Mouse (Mus musculus) right cerebral cortex, adult 18-20 months (tissue): ENCODE measurements around the gene Hoxb3.
A peak's percentile ranks its signal among the peaks of the same experiment; 100 is the strongest.

Experiments used
- DNase-seq: peaks from one replicate; pipeline ENCODE4 v3.0.0; 2022; ENCODE audit warnings: mixed read lengths

Hoxb3 gene

DNA sequence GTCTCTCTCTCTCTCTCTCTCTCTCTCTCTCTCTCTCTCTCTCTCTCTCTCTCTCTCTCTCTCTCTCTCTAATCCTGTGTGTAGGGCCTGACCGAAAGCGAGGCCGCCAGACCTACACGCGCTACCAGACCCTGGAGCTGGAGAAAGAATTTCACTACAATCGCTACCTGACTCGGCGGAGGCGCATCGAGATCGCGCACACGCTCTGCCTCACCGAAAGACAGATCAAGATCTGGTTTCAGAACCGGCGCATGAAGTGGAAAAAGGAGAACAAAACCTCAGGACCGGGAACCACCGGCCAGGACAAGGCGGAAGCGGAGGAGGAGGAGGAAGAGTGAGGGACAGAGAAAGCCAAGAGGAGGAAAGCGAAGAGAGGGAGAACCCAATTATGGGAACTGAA lies 33.8 kb upstream of the Hoxb3 start:
- DNase-seq: no peak

DNA sequence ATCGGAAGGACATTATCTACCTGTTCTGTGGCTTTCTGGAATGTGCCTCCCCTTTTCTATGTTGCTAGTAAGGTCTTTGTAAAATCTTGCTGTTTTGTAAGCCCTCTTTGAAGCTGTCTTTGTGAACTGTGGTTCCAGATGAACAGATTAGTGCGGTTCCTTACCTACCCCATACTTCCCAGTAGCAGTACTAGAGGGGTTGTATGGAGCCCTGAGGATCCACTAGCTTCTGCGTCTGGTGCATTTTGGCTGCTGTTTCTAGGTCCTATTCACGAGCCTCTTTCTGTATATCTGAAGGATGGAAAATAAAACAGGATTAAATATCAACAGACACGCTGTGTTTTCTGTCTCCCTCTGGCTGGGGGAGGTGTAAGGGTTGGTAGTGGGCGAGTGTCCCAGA lies 33.3 kb upstream of the Hoxb3 start:
- no peak for DNase-seq

GRCm38 (mm10) chr11:96290705-96291355 lies 32.3 kb upstream of the Hoxb3 start:
- no peak for DNase-seq

DNA sequence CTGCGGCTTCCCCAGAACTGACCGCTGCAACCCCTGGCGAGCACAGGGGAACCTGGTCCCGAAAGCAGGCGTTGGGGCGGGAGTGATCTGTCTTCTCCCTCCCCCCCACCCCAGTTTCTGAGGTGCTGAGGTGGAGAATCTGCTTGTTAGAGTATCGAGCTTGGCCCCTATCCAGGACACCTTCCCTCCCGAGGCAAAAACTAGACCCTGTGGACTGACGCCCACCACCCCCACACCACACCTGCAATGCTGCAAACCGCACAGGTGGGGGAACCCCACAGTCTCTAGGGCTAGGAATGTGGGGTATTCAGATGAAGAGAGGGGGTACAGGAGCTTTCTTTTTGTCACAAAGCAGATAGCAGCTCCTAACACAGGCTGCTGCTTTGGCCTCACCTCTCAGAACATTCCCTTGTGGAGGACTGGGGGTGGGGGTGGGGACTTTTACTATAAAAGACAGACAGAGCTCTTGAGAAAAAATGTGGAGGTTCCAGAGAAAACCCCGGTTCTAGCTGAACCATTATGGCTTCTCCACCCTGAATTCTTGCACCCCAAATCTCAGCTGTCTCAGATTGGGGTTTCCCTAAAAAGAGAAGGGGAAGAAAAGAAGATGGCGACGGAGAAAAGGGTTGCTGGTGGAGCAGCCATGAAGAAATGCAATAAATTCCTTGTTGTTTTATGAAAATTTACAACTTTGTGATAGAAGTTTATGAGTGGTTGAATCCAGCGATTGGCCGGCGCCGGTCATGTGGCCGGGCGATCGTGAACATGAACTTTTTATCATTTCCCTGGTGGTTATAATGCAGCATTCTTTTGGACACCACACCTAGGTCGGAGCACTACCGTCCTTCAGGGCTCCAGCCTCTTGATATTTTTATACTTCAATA lies 31.2 kb upstream of the Hoxb3 start, which contains the start of gene Hoxb6:
Gene Hoxb6, plus strand, starts transcription at position 796 of the 884 bp plus-strand sequence.
- DNase-seq: no peak

GRCm38 (mm10) chr11:96292565-96293301 lies 30.4 kb upstream of the Hoxb3 start:
- no peak for DNase-seq

DNA sequence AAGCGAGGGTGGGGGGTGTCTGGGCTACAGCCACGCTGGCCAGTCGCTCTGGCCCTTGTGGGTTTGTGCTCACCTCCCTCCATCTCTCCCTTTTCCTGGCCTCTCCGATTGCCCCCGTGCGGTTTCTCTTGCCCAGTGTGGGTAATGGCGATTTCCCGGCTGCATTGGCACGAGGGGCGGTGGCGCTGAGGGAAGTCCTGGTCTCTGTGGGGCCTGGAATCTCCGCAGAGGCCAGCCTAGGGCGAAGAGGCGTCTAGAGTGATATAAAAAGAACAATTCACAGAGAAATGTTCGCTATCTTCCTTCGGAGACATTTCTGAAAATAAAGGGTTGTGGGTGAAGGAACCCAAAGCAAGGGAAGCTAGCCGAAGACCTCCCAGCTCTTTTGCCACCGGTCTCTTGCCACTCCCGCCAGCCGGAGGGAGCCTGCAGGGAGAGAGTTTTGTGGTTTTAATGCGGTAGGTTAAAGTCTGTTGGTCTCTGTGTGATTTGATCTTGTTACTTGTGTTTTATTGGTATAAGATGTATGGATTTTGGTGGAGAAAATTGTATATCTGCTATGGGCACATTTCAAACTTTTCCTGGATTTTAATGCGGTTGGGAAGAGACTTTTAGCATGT lies 29.7 kb upstream of the Hoxb3 start:
- DNase-seq: no peak

- DNase-seq: peak; percentile 14
Observed at GRCm38 (mm10) chr11:96294245-96295091, 28.7 kb upstream of the Hoxb3 start.

GRCm38 (mm10) chr11:96295092-96295835 lies 27.9 kb upstream of the Hoxb3 start:
- no peak for DNase-seq

GRCm38 (mm10) chr11:96296997-96297396 lies 26.1 kb upstream of the Hoxb3 start:
- no peak for DNase-seq

DNA sequence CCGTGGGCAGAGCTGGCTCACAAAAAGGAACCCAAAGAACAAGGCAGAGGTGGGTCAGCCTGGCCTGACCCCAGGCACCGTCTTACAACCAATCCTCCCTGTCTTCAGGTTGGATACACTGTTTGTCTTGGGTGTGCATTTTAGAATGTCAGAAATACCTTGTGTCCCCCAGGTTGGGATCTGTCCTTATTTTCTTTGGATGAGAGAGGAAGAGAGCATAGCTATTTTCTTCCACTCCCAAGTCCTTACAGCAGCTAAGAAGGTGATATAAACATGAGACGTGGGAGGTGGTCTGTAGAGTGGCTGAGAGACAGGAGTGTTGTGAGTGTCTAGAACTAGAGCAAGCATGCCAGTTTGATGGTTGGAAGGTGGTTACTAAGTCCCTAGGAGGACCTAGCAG lies 25.7 kb upstream of the Hoxb3 start:
- DNase-seq: no peak

- no peak for DNase-seq
Observed at GRCm38 (mm10) chr11:96297968-96298635, 25.0 kb upstream of the Hoxb3 start.

DNA sequence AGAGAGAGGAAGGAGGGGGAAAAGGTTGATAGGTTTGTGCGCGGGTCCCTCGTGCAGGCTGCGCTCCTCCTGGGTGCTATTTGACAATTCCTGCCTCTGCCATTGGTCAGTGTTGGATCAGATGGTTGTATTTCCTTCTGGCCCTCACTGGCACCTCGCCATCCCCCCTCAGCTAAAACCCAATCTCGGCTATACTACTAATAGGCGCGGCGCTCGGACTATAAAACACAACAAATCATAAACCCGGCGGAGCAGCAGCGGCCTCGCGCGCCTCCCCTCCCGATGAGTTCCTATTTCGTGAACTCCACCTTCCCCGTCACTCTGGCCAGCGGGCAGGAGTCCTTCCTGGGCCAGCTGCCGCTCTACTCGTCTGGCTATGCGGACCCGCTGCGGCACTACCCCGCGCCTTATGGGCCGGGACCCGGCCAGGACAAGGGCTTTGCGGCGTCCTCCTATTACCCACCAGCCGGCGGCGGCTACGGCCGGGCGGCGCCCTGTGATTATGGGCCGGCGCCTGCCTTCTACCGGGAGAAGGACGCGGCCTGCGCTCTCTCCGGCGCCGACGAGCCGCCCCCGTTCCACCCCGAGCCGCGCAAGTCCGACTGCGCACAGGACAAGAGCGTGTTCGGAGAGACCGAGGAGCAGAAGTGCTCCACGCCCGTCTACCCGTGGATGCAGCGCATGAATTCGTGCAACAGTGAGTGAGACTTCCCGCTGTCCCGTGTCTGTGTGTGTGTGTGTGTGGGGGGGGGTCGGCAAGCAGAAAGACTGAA lies 24.0 kb upstream of the Hoxb3 start:
- no peak for DNase-seq

- DNase-seq: no peak
Observed at GRCm38 (mm10) chr11:96299781-96300180, 23.3 kb upstream of the Hoxb3 start.

DNA sequence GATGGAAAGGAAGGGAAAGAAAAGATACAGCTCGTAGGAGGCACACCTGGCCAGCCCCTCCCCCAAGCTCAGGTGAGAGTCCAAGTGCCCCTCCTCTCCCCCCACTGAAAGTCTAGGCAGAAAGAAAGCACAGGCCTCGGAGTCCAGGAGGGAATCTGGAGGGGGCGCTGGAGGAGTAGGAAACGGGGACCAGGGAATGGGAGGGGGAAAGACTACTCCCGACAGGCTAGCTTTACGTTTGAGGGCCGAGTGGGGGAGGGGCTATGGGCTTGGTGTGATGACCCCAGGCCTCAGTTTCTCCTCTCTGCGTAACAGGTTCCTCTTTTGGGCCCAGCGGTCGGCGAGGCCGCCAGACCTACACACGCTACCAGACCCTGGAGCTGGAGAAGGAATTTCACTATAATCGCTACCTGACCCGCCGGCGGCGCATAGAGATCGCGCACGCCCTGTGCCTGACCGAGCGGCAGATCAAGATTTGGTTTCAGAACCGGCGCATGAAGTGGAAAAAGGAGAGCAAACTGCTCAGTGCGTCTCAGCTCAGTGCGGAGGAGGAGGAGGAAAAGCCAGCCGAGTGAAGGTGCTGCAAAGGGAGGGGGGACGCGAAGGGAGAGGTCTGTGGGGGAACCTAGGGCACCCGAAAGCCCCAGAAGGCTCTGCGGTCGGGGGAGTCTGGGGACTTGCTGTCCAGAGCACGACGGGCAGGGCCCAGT lies 22.6 kb upstream of the Hoxb3 start:
- DNase-seq: no peak

DNA sequence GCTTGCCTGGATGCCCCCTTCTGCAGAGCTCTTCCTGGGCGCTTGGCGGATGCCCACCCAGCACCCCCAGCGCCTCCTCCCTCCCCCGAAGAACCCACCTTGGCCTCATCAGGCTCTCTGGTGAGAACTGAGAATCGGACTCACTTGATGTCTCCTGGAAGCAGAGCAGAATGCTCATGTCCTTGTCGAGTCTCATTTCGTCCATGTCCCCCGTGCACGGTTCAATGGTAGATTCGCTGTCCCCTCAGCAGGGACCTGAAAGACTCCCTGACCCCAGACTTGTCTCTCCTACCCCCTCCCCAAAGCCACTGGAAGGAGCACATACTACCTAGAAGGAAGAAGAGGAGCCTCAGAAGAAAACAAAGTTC lies 22.1 kb upstream of the Hoxb3 start:
- DNase-seq: no peak

DNA sequence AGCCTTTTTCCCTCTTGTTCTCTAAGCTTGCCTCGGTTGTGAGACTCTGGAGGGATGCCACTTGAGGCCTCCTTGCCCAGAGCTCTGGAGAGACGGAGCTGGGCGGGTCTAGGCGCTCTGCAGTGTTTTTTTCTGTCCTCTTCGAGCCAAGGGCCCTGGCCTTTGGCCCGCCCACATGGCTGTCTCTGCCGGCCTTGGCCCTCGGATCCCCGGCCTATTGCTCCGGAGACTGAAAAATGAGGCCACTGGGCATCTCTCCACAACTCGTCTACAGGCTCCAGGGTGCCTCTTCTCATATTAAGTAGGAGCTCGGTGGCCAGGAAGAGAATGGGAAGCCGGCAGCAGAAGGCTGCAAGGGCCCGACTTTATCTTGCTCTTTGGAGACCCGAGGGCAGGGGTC lies 21.3 kb upstream of the Hoxb3 start:
- DNase-seq: peak; percentile 46

GRCm38 (mm10) chr11:96302381-96303150 lies 20.6 kb upstream of the Hoxb3 start:
- DNase-seq: no peak
